Mouse (Mus musculus) neural tube, embryonic 11.5 days (tissue): ENCODE data around the gene Dppa3. TPM values are rescaled to one million over a fixed set of nuclear protein-coding genes. Genes with fewer than 3 reads are reported as not detected.

ENCODE experiments used
- ATAC-seq: fragments of 200-750 bp; cut with Nextera tagmentation; 2 replicates; pipeline ENCODE4 v1.8.0; 2017; ENCODE audit warnings: moderate number of reproducible peaks, mild to moderate bottlenecking, moderate TSS enrichment, moderate library complexity; ENCODE audit not compliant: insufficient read depth, low FRiP score, low TSS enrichment
- DNase-seq: peaks from one replicate; pipeline ENCODE4 v3.0.0-alpha.2; 2015; ENCODE audit warnings: low spot score
- H3K27ac ChIP-seq: fragments of 300-500 bp; sonication (generic); 2 replicates; pipeline ENCODE4 v1.5.1; 2014; ENCODE audit warnings: low read depth, mild to moderate bottlenecking, low read length
- H3K27me3 ChIP-seq: fragments of 300-500 bp; sonication (generic); 2 replicates; pipeline ENCODE4 v1.6.1; 2014; ENCODE audit warnings: mild to moderate bottlenecking, low read length, mixed read lengths; ENCODE audit not compliant: control insufficient read depth, insufficient read depth
- H3K36me3 ChIP-seq: fragments of 300-500 bp; sonication (generic); 2 replicates; pipeline ENCODE4 v1.6.1; 2014; ENCODE audit warnings: mild to moderate bottlenecking, low read length, moderate library complexity, mixed read lengths; ENCODE audit not compliant: control insufficient read depth, insufficient read depth
- H3K4me1 ChIP-seq: fragments of 300-500 bp; sonication (generic); 2 replicates; pipeline ENCODE4 v1.6.1; 2014; ENCODE audit warnings: low read length, mixed read lengths; ENCODE audit not compliant: control insufficient read depth, insufficient read depth
- H3K4me2 ChIP-seq: fragments of 300-500 bp; sonication (generic); 2 replicates; pipeline ENCODE4 v1.6.1; 2014; ENCODE audit warnings: low read depth, mild to moderate bottlenecking, moderate library complexity
- H3K4me3 ChIP-seq: fragments of 300-500 bp; sonication (generic); 2 replicates; pipeline ENCODE4 v1.5.1; 2014; ENCODE audit warnings: low read depth, low read length
- H3K9ac ChIP-seq: fragments of 300-500 bp; sonication (generic); 2 replicates; pipeline ENCODE4 v1.6.1; 2014; ENCODE audit warnings: mild to moderate bottlenecking, low read length
- H3K9me3 ChIP-seq: fragments of 300-500 bp; sonication (generic); 2 replicates; pipeline ENCODE4 v1.6.1; 2016; ENCODE audit warnings: low read length; ENCODE audit not compliant: control insufficient read depth
- WGBS: fragments of 180-500 bp; shearing (Covaris S2); extraction: QIAGEN DNeasy Blood & Tissue Kit; methylation state at CpG from one replicate; pipeline ENCODE4 v1.1.7; 2014; 5-methylcytosine and 5-hydroxymethylcytosine counted together
- polyA plus RNA-seq: library from polyadenylated mRNA; unstranded; fragments of >200 nt; fragmentation: Nextera tagmentation; extraction: Ambion mirVana; gene quantifications from 2 replicates; pipeline ENCODE4 v1.2.1, GENCODE M21; 2014

The Dppa3 gene
- polyA plus RNA-seq, 1 experiment from 2014 or later: not detected

DNA sequence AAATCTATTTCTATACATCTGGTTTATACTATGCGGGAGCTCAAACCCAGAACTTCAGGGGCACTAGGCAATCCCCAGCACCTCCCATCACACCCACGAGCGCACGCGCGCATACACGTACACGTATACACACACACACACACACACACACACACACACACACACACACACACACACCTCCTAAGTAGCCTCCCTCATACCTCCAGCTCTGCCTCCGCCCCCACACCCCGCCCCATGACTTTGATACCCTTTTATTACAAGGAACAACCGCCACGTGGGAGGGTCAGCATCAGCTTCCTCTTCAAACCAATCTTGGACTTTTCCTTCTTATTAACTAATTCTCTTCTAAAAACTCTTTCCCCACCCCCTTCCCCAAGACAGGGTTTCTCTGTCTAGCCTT, 18.5 kb upstream of the Dppa3 start:
- 94% methylated on average over 12 of the region's 12 CpGs for WGBS

DNA sequence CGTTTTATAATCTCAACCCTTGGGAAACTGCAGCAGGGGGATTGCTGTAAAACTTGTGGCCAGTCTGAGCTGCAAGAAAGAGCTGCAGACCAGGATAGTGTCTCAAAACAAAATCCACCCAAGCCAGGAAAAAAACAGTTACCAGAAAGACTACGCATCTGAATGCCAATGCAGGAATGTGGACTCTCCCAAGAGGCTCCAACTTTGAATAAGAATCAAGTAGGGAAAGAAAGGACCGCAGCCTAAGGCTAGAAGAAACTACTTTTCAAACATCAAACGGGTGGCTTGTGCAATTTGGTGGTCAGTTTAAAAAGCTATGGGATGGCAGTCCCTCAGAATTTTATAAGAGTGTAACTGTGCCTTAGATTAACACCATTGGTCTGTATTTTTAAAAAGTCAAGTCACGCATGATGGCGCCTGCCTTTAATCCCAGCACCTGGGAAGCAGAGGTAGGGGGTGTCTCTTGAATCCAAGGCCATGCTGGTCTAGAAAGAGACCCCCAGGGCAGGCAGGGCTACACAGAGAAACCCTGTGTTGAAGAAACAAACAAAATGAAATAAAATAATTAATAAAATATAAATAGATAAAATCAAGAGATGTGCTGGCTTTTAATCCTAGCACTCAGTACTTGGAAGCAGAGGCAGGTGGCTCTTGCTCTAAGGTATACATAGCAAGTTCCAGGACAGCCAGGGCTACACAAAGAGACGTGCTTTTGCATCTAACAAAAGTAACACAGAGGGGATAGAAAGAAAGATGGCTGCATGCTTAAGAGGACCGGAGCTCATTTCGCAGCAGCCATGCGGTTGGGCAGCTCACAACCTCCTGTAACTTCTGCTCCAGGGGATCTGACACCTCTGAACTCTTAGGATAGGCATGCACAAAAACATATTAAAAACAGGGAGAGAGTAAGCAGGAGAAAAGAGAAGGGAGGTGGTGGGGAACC, 17.5 kb upstream of the Dppa3 start:
- H3K9me3 ChIP-seq: no peaks in the 10 kb centered on the region
- H3K4me2 ChIP-seq: no peak overlapping the region
- H3K4me1 ChIP-seq: no peaks in the 10 kb centered on the region
- no peak overlapping the region for H3K9ac ChIP-seq
- H3K36me3 ChIP-seq: no peaks in the 10 kb centered on the region
- no peak overlapping the region for H3K27ac ChIP-seq
- H3K27me3 ChIP-seq: no peaks in the 10 kb centered on the region
- DNase-seq (no peak), ATAC-seq (no peak)
- WGBS: 79% methylated on average over 10 of the region's 10 CpGs
- no peak overlapping the region for H3K4me3 ChIP-seq

More for the DNA sequence above, 18.5 kb upstream of the Dppa3 start:
- Histone ChIP-seq H3K4me3 (no peak overlapping the region), H3K27me3 (no peaks in the 10 kb centered on the region), H3K9ac (no peak overlapping the region), H3K36me3 (no peaks in the 10 kb centered on the region), H3K27ac (no peak overlapping the region), H3K9me3 (no peaks in the 10 kb centered on the region), H3K4me1 (no peaks in the 10 kb centered on the region), H3K4me2 (no peak overlapping the region)
- DNase-seq: no peak
- no peak for ATAC-seq

DNA sequence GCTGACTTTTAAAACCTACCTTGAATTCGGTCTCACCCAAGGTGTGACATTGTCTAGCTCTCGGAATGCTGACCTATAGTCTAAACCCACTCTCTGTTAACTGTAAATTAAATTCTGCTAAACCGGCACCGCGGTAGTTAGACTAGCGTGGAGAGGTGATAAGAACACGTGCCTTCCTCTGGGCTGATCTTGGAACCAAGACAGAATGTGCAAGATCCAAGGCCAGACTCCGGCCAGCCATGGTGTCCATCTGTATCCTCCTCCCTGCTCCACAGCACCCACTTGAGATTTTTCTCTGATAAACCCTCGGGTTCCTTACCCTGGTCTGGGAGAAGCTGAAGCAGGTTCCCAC, 16.9 kb upstream of the Dppa3 start:
- Histone ChIP-seq H3K4me2 (no peak overlapping the region), H3K9me3 (no peaks in the 10 kb centered on the region), H3K27me3 (no peaks in the 10 kb centered on the region), H3K36me3 (no peaks in the 10 kb centered on the region), H3K4me1 (no peaks in the 10 kb centered on the region), H3K4me3 (no peak overlapping the region), H3K27ac (no peak overlapping the region), H3K9ac (no peak overlapping the region)
- ATAC-seq (no peak), DNase-seq (no peak)
- WGBS: 80% methylated on average over 9 of the region's 9 CpGs

- Histone ChIP-seq H3K4me3 (no peak within 1 kb of the TSS), H3K36me3 (no peaks in the 10 kb centered on the region), H3K4me1 (no peaks in the 10 kb centered on the region), H3K4me2 (no peak within 1 kb of the TSS), H3K9me3 (no peaks in the 10 kb centered on the region), H3K9ac (no peak within 1 kb of the TSS), H3K27ac (no peak within 1 kb of the TSS), H3K27me3 (no peaks in the 10 kb centered on the region)
- ATAC-seq (no peak), DNase-seq (no peak)
- 59% methylated on average over 14 of the region's 14 CpGs for WGBS
Observed at GRCm38 (mm10) chr6:122609771-122610170, 16.4 kb upstream of the Dppa3 start, which contains the start of gene Gdf3. Gdf3 (minus strand) TSS chr6:122610087.

GRCm38 (mm10) chr6:122612426-122612825, 13.8 kb upstream of the Dppa3 start:
- H3K9me3 ChIP-seq: no peaks in the 10 kb centered on the region
- ATAC-seq (no peak), DNase-seq (no peak)
- no peak overlapping the region for H3K4me3 ChIP-seq
- 84% methylated on average over 4 of the region's 4 CpGs for whole genome bisulfite sequencing
- no peak overlapping the region for H3K9ac ChIP-seq
- H3K4me1 ChIP-seq: no peaks in the 10 kb centered on the region
- H3K4me2 ChIP-seq: no peak overlapping the region
- H3K36me3 ChIP-seq: no peaks in the 10 kb centered on the region
- H3K27me3 ChIP-seq: no peaks in the 10 kb centered on the region
- no peak overlapping the region for H3K27ac ChIP-seq

GRCm38 (mm10) chr6:122614047-122614446, 12.2 kb upstream of the Dppa3 start:
- H3K9me3 ChIP-seq: no peaks in the 10 kb centered on the region
- no peak overlapping the region for H3K4me3 ChIP-seq
- H3K27ac ChIP-seq: no peak overlapping the region
- no peaks in the 10 kb centered on the region for H3K36me3 ChIP-seq
- H3K4me1 ChIP-seq: no peaks in the 10 kb centered on the region
- no peaks in the 10 kb centered on the region for H3K27me3 ChIP-seq
- WGBS: 60% methylated on average over 2 of the region's 2 CpGs
- no peak overlapping the region for H3K4me2 ChIP-seq
- H3K9ac ChIP-seq: no peak overlapping the region
- DNase-seq (no peak), ATAC-seq (no peak)

- Histone ChIP-seq H3K36me3 (no peaks in the 10 kb centered on the region), H3K27me3 (no peaks in the 10 kb centered on the region), H3K4me2 (no peak overlapping the region), H3K4me3 (no peak overlapping the region), H3K9me3 (no peaks in the 10 kb centered on the region), H3K4me1 (no peaks in the 10 kb centered on the region), H3K9ac (no peak overlapping the region), H3K27ac (no peak overlapping the region)
- ATAC-seq (no peak), DNase-seq (no peak)
- 69% methylated on average over 3 of the region's 3 CpGs for WGBS
Observed at GRCm38 (mm10) chr6:122616022-122616421, 10.2 kb upstream of the Dppa3 start.

DNA sequence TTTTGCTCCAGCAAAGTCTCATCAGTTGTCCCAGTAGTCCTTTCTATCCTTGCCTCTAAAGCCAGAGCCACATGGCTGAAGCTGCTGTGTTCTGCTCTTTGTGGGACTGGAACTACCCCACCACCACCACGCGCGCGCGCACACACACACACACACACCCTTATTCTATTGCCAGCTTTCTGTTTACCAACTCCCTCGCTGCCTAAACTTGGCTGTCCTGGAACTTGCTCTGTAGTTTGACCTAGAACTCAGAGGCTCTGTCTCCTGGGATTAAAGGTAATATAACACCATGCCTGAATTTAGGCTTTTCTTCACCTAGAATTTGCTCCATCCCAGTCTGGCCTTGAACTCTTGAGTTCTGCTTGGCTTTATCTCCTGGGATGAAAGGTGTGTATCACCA, 5.1 kb upstream of the Dppa3 start:
- 84% methylated on average over 6 of the region's 6 CpGs for WGBS
- no peak overlapping the region for H3K9ac ChIP-seq
- no peak overlapping the region for H3K4me2 ChIP-seq
- no peak overlapping the region for H3K4me3 ChIP-seq
- no peak overlapping the region for H3K27ac ChIP-seq
- DNase-seq (no peak), ATAC-seq (no peak)
- no peaks in the 10 kb centered on the region for H3K4me1 ChIP-seq
- no peaks in the 10 kb centered on the region for H3K36me3 ChIP-seq
- H3K9me3 ChIP-seq: no peaks in the 10 kb centered on the region
- H3K27me3 ChIP-seq: no peaks in the 10 kb centered on the region

DNA sequence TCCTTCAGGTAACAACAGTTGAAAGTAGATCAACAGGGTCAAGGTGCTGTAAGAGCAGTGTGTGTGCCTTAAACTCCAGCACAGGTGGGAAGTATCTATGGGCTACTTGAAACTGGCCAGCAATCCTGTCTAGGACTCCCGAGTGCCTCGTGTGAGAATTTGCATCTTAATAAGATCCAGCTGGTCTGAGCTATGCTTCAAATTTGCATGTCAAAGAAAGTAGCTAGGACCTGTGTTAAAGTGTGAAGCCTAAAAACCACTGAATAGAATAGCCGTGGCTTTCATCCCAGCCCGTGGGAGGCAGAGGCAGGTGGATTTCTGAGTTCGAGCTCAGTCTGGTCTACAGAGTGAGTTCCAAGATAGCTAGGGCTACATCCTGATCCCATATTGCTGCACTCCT, 1.7 kb upstream of the Dppa3 start:
- Histone ChIP-seq H3K9ac (no peak overlapping the region), H3K27ac (no peak overlapping the region), H3K27me3 (0 out of 2 replicates have a peak, but pooled peaks cover 2% of the 10 kb centered on the region), H3K4me3 (no peak overlapping the region), H3K4me2 (no peak overlapping the region), H3K4me1 (no peaks in the 10 kb centered on the region), H3K9me3 (no peaks in the 10 kb centered on the region), H3K36me3 (no peaks in the 10 kb centered on the region)
- whole genome bisulfite sequencing: 46% methylated on average over 5 of the region's 5 CpGs
- DNase-seq: no peak
- no peak for ATAC-seq
